Mouse (Mus musculus): ENCODE measurements at regions not wholly inside any gene's neighbourhood (a gene's known extent, or its start where the extent isn't known, plus 50 kb on each side); places are given as distances from the start of the nearest gene placed in this dataset.

DNA sequence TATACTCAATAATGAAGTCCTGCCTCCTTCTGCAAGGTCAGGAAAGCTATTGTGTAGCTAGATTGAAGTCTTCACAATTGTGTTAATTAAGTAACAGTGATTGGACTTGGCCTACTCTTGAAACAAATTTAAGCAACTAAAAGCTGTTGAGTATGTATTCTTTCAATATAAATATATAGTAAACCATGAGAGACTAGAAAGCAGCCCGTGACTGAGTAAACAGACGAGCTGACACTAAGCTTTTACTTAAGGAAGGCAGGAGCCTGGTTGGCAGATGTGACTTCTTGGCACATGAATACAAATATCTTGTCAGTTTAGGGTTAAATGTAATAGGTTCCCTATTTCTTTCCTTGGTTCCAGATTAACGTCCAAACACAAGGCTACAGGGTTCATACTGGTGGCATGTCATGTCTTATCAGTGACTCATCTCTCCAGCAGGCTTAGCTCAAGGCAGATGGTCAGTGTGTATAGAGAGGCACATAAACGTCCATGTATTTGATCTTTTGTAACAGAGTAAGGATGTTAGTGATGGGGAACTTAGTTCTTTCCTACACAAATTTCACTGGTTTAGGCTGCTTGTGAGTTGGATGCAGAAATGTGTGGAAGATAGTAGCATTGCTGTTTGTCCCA is 184.7 kb downstream of the Etaa1 start:
- no peak for ATAC-seq (replicated peaks; ENCODE audit: low FRiP score, low TSS enrichment, low read depth)

DNA sequence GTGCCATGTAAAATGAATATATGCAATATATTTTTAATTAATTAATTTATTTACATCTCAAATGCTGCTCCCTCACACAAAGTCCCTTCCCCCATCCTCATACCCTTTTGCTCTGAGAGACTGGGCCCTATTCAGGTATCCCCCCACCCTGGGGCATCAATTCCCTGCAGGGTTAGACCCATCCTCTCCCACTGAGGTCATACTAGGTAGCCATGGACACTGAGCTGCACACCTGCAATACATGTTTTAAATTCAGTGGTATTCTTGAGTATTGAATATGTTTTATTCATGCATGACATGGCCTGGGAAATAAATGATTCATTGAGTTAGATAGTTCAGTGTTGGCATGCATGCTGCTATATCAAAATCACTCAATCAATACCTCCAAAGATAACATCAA is 156.0 kb downstream of the Etaa1 start:
- H3K9me3 ChIP-seq (ENCODE audit: control insufficient read depth, low read length), result no peaks in the 10 kb centered on the region
- ATAC-seq (replicated peaks; ENCODE audit: low FRiP score, low TSS enrichment, low read depth) (no peak), DNase-seq (ENCODE audit: low spot score) (no peak)
- H3K27me3 ChIP-seq (replicated peaks; ENCODE audit: control insufficient read depth, insufficient read depth, low read length), result no peaks in the 10 kb centered on the region
- no peaks in the 10 kb centered on the region for H3K4me1 ChIP-seq (replicated peaks; ENCODE audit: control insufficient read depth, insufficient read depth, low read length)
- H3K36me3 ChIP-seq (ENCODE audit: control insufficient read depth, insufficient read depth, low read length), result no peaks in the 10 kb centered on the region
- H3K4me3 ChIP-seq (ENCODE audit: low read depth, low read length), result no peak overlapping the region
- H3K4me2 ChIP-seq (ENCODE audit: low read length), result no peak overlapping the region
- no peak overlapping the region for H3K9ac ChIP-seq (ENCODE audit: low read length)
- no peak overlapping the region for H3K27ac ChIP-seq (ENCODE audit: low read depth)

More for the DNA sequence above, 184.7 kb downstream of the Etaa1 start:
- no peak for DNase-seq (ENCODE audit: low spot score)
- Histone ChIP-seq H3K36me3 (ENCODE audit: control insufficient read depth, insufficient read depth, low read length) (no peaks in the 10 kb centered on the region), H3K9me3 (ENCODE audit: control insufficient read depth, low read length) (no peaks in the 10 kb centered on the region), H3K4me2 (ENCODE audit: low read length) (no peak overlapping the region), H3K27ac (ENCODE audit: low read depth) (no peak overlapping the region), H3K4me3 (ENCODE audit: low read depth, low read length) (no peak overlapping the region), H3K4me1 (replicated peaks; ENCODE audit: control insufficient read depth, insufficient read depth, low read length) (0 out of 2 replicates have a peak, but pooled peaks cover 6% of the 10 kb centered on the region), H3K27me3 (replicated peaks; ENCODE audit: control insufficient read depth, insufficient read depth, low read length) (no peaks in the 10 kb centered on the region), H3K9ac (ENCODE audit: low read length) (no peak overlapping the region)
- 22% methylated on average over 4 of the region's 4 CpGs for WGBS

DNA sequence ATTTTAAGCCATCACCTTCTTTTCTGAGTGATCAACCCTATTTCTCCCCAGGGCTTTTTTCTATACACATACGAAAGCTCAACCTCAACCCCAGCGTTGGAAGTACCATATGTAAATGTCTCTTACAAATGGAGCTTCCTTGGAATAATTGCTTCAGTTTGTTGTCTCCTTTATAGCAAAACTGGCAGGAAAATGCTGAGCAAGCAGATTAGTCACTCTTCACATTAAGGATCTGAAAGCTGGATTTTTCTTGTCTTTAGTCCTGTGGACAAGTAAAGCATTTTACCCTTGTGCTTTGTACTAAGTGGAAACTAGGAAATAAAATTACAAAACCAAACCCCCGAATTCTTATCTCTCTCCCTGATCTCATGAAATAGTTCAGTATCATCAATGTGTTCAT is 145.8 kb downstream of the Etaa1 start:
- no peaks in the 10 kb centered on the region for H3K36me3 ChIP-seq (ENCODE audit: control insufficient read depth, insufficient read depth, low read length)
- no peak overlapping the region for H3K4me3 ChIP-seq (ENCODE audit: low read depth, low read length)
- no peaks in the 10 kb centered on the region for H3K9me3 ChIP-seq (ENCODE audit: control insufficient read depth, low read length)
- H3K9ac ChIP-seq (ENCODE audit: low read length), result no peak overlapping the region
- H3K4me1 ChIP-seq (replicated peaks; ENCODE audit: control insufficient read depth, insufficient read depth, low read length), result no peaks in the 10 kb centered on the region
- WGBS, result 84% methylated on average over 3 of the region's 3 CpGs
- DNase-seq (ENCODE audit: low spot score) (no peak), ATAC-seq (replicated peaks; ENCODE audit: low FRiP score, low TSS enrichment, low read depth) (no peak)
- H3K27ac ChIP-seq (ENCODE audit: low read depth), result no peak overlapping the region
- H3K27me3 ChIP-seq (replicated peaks; ENCODE audit: control insufficient read depth, insufficient read depth, low read length), result no peaks in the 10 kb centered on the region
- H3K4me2 ChIP-seq (ENCODE audit: low read length), result no peak overlapping the region

DNA sequence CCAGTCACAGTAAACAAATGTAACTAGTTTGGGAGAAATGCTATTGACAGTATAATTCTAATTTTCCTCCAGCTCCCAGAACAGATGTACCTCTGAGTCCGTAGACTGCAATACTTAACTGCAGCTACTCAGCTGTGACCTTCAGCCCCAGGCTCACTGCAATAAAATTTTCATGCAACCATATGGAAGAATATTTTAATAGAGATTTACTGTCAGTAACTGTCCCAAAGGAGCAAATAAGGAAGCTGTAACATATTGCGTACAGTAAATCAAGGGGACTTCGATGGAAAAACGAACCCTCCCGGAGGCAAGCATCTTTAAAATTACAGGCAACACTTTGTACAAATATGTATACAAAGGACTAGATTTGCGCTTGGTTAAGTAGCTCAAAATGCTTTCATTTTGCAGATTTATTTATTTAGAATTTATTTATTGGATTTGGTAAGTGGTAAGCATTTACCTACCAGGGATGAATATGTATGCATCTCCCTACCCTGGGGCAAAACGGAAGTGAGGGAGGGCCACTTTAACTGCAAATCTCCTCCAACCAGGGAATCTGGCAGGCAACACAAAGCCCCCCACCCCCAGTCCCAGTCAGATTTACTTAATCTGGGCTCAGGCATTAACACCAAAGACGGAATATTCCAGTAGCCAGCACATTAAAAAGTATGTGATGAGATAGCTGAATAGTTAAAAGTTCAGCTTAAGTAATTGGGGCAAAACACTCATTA is 141.7 kb downstream of the Etaa1 start:
- Histone ChIP-seq H3K4me3 (ENCODE audit: low read depth, low read length) (no peak overlapping the region), H3K27me3 (replicated peaks; ENCODE audit: control insufficient read depth, insufficient read depth, low read length) (no peaks in the 10 kb centered on the region), H3K27ac (ENCODE audit: low read depth) (no peak overlapping the region), H3K9ac (ENCODE audit: low read length) (no peak overlapping the region), H3K4me2 (ENCODE audit: low read length) (no peak overlapping the region), H3K4me1 (replicated peaks; ENCODE audit: control insufficient read depth, insufficient read depth, low read length) (no peaks in the 10 kb centered on the region), H3K9me3 (ENCODE audit: control insufficient read depth, low read length) (no peaks in the 10 kb centered on the region), H3K36me3 (ENCODE audit: control insufficient read depth, insufficient read depth, low read length) (no peaks in the 10 kb centered on the region)
- WGBS, result 71% methylated on average over 8 of the region's 8 CpGs
- no peak for ATAC-seq (replicated peaks; ENCODE audit: low FRiP score, low TSS enrichment, low read depth)
- DNase-seq (ENCODE audit: low spot score), result no peak

DNA sequence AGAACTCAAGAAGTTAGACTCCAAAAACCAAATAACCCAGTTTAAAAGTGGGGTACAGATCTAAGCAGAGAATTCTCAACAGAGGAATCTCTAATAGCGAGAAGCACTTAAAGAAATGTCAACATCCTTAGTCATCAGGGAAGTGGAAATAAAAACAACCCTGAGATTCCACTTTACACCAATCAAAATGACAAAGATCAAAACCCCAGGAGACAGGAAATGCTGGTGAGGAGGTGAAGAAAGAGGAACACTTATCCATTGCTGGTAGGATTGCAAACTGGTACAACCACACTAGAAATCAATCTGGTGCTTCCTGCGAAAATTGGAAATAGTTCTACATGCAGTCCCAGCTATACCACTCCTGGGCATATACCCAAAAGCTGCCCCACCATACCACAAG is 111.0 kb downstream of the Etaa1 start:
- no peak overlapping the region for H3K27ac ChIP-seq (ENCODE audit: low read depth)
- WGBS, result 61% methylated on average over 2 of the region's 2 CpGs
- H3K9me3 ChIP-seq (ENCODE audit: control insufficient read depth, low read length), result no peaks in the 10 kb centered on the region
- no peak overlapping the region for H3K4me2 ChIP-seq (ENCODE audit: low read length)
- H3K4me1 ChIP-seq (replicated peaks; ENCODE audit: control insufficient read depth, insufficient read depth, low read length), result no peaks in the 10 kb centered on the region
- no peak overlapping the region for H3K9ac ChIP-seq (ENCODE audit: low read length)
- no peaks in the 10 kb centered on the region for H3K27me3 ChIP-seq (replicated peaks; ENCODE audit: control insufficient read depth, insufficient read depth, low read length)
- H3K36me3 ChIP-seq (ENCODE audit: control insufficient read depth, insufficient read depth, low read length), result no peaks in the 10 kb centered on the region
- ATAC-seq (replicated peaks; ENCODE audit: low FRiP score, low TSS enrichment, low read depth) (no peak), DNase-seq (ENCODE audit: low spot score) (no peak)
- H3K4me3 ChIP-seq (ENCODE audit: low read depth, low read length), result no peak overlapping the region

DNA sequence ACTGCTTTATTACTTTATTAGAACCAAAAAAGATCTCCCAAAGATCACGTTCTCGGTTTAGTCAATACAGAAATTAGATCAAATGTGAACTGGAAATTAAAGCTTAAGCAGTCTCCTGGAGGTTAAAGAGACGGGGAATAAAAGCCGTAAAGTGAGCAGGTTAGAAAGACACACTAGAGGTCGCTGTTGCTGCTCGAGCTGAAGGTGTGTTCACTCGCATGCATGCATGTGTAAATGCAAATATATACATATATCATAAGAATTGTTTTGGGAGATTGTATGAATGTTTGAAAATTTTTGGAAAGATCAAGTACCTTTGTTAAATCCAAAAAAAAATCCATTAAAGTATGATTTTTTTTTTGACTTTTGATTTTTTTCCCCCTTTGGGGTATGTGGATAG is 101.3 kb downstream of the Etaa1 start:
- Histone ChIP-seq H3K27ac (ENCODE audit: low read depth) (no peak overlapping the region), H3K9me3 (ENCODE audit: control insufficient read depth, low read length) (no peaks in the 10 kb centered on the region), H3K27me3 (replicated peaks; ENCODE audit: control insufficient read depth, insufficient read depth, low read length) (no peaks in the 10 kb centered on the region), H3K36me3 (ENCODE audit: control insufficient read depth, insufficient read depth, low read length) (no peaks in the 10 kb centered on the region), H3K4me2 (ENCODE audit: low read length) (no peak overlapping the region), H3K9ac (ENCODE audit: low read length) (no peak overlapping the region), H3K4me1 (replicated peaks; ENCODE audit: control insufficient read depth, insufficient read depth, low read length) (no peaks in the 10 kb centered on the region), H3K4me3 (ENCODE audit: low read depth, low read length) (no peak overlapping the region)
- WGBS, result 63% methylated on average over 7 of the region's 7 CpGs
- no peak for DNase-seq (ENCODE audit: low spot score)
- ATAC-seq (replicated peaks; ENCODE audit: low FRiP score, low TSS enrichment, low read depth), result no peak

DNA sequence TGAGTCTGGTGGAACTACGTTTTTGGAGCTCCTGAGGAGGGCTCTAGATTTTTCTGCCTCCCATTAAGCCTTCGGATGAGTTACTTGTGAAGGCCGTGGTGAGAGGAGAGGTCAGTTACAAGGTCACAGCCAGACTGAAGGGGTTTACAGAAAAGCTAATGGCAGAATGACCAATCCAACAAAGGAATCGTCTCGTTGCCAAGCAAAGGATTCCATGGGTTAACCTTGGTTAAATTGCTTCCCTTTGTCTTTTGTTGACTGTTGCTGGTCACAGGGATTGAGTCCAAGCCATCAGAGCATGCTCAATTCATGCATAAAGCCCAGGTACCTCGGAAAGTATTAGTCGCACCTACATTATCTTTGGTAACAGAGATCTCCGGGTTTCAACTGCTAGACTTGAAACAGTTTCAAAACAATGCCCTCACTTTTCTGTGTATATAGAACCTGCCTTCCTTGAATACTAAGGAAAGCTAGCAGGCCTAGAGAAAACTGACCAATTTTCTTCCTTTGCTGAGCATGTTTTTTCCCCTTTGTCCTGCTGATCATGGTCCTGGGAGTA is 100.3 kb downstream of the Etaa1 start:
- Histone ChIP-seq H3K4me1 (replicated peaks; ENCODE audit: control insufficient read depth, insufficient read depth, low read length) (no peaks in the 10 kb centered on the region), H3K27ac (ENCODE audit: low read depth) (no peak overlapping the region), H3K27me3 (replicated peaks; ENCODE audit: control insufficient read depth, insufficient read depth, low read length) (no peaks in the 10 kb centered on the region), H3K9ac (ENCODE audit: low read length) (no peak overlapping the region), H3K4me3 (ENCODE audit: low read depth, low read length) (no peak overlapping the region), H3K4me2 (ENCODE audit: low read length) (no peak overlapping the region), H3K9me3 (ENCODE audit: control insufficient read depth, low read length) (no peaks in the 10 kb centered on the region), H3K36me3 (ENCODE audit: control insufficient read depth, insufficient read depth, low read length) (no peaks in the 10 kb centered on the region)
- no peak for ATAC-seq (replicated peaks; ENCODE audit: low FRiP score, low TSS enrichment, low read depth)
- WGBS, result 73% methylated on average over 8 of the region's 8 CpGs
- DNase-seq (ENCODE audit: low spot score), result no peak

DNA sequence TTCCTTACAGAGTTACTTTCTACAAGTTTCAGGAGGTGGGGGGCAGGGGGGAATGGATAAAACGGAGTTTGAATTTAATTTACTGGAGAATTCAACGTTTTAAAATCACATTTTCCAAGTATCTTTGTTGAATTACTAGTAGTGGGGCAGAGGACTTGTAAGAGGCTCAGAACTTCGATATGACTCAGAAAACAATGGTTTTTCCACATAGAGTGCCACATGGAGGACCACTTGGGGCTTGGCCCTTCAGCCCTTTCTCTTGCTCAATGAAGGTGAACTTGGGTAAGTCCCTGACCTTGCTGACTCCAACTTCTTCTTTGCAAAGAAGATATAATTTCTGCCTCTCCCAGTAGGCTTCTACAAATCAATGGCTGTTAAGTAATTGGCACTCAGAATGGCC is 99.8 kb downstream of the Etaa1 start:
- no peak overlapping the region for H3K4me2 ChIP-seq (ENCODE audit: low read length)
- H3K4me3 ChIP-seq (ENCODE audit: low read depth, low read length), result no peak overlapping the region
- no peak overlapping the region for H3K27ac ChIP-seq (ENCODE audit: low read depth)
- H3K9me3 ChIP-seq (ENCODE audit: control insufficient read depth, low read length), result no peaks in the 10 kb centered on the region
- no peak overlapping the region for H3K9ac ChIP-seq (ENCODE audit: low read length)
- no peak for DNase-seq (ENCODE audit: low spot score)
- no peak for ATAC-seq (replicated peaks; ENCODE audit: low FRiP score, low TSS enrichment, low read depth)
- H3K27me3 ChIP-seq (replicated peaks; ENCODE audit: control insufficient read depth, insufficient read depth, low read length), result no peaks in the 10 kb centered on the region
- no peaks in the 10 kb centered on the region for H3K36me3 ChIP-seq (ENCODE audit: control insufficient read depth, insufficient read depth, low read length)
- 74% methylated on average over 3 of the region's 3 CpGs for WGBS
- H3K4me1 ChIP-seq (replicated peaks; ENCODE audit: control insufficient read depth, insufficient read depth, low read length), result no peaks in the 10 kb centered on the region

All from intestine, embryonic 14.5 days (tissue).